Mouse (Mus musculus) left cerebral cortex, adult 11 months (tissue): Measurements from ENCODE around the gene Sec16a.

Experiments used
- DNase-seq: peaks from one replicate; pipeline ENCODE4 v3.0.0; 2022; ENCODE audit warnings: low spot score

Sec16a gene

GRCm38 (mm10) chr2:26438373-26438772, 6.6 kb downstream of the Sec16a start:
- no peak for DNase-seq

- no peak for DNase-seq
Observed at GRCm38 (mm10) chr2:26437221-26437620, 7.8 kb downstream of the Sec16a start.

- no peak for DNase-seq
Observed at GRCm38 (mm10) chr2:26434791-26435572, 10.0 kb downstream of the Sec16a start.

- no peak for DNase-seq
Observed at GRCm38 (mm10) chr2:26429851-26430250, 15.2 kb downstream of the Sec16a start.

GRCm38 (mm10) chr2:26424541-26424940, 20.5 kb downstream of the Sec16a start:
- DNase-seq, result no peak

GRCm38 (mm10) chr2:26423086-26423485, 21.9 kb downstream of the Sec16a start:
- DNase-seq, result no peak

- no peak for DNase-seq
Observed at GRCm38 (mm10) chr2:26421969-26422368, 23.0 kb downstream of the Sec16a start.

GRCm38 (mm10) chr2:26418120-26418519, 26.9 kb downstream of the Sec16a start:
- no peak for DNase-seq

GRCm38 (mm10) chr2:26417066-26417465, 27.9 kb downstream of the Sec16a start:
- no peak for DNase-seq

GRCm38 (mm10) chr2:26410931-26411411, 34.0 kb downstream of the Sec16a start:
- no peak for DNase-seq

GRCm38 (mm10) chr2:26410091-26410490, 34.9 kb downstream of the Sec16a start:
- DNase-seq, result no peak

- DNase-seq, result no peak
Observed at GRCm38 (mm10) chr2:26409362-26409761, 35.7 kb downstream of the Sec16a start.

- peak; percentile 92 for DNase-seq
Observed at GRCm38 (mm10) chr2:26408515-26409356, 36.3 kb downstream of the Sec16a start, which contains the start of gene Inpp5e. Inpp5e (minus strand) TSS chr2:26409203.

- no peak for DNase-seq
Observed at GRCm38 (mm10) chr2:26403306-26403705, 41.7 kb downstream of the Sec16a start.

GRCm38 (mm10) chr2:26402265-26402664, 42.8 kb downstream of the Sec16a start:
- DNase-seq, result no peak

- DNase-seq, result no peak
Observed at GRCm38 (mm10) chr2:26401023-26401422, 44.0 kb downstream of the Sec16a start.

- DNase-seq, result no peak
Observed at GRCm38 (mm10) chr2:26400296-26400695, 44.7 kb downstream of the Sec16a start.

GRCm38 (mm10) chr2:26399647-26400046, 45.4 kb downstream of the Sec16a start:
- no peak for DNase-seq

GRCm38 (mm10) chr2:26398978-26399377, 46.0 kb downstream of the Sec16a start:
- no peak for DNase-seq

GRCm38 (mm10) chr2:26391617-26392016, 53.4 kb downstream of the Sec16a start:
- DNase-seq, result no peak

GRCm38 (mm10) chr2:26390954-26391353, 54.1 kb downstream of the Sec16a start:
- no peak for DNase-seq

- DNase-seq, result peak; percentile 66
Observed at GRCm38 (mm10) chr2:26389154-26389690, 55.8 kb downstream of the Sec16a start, which contains the start of the genes Entr1 and Pmpca. Entr1 (minus strand) TSS chr2:26389316. Pmpca (plus strand) TSS chr2:26389339.
